Mouse (Mus musculus) T-cell, adult 2 months (primary cell): ENCODE results near the gene Ano8.

ENCODE experiments used
- DNase-seq: peaks from one replicate; pipeline ENCODE4 v3.0.0; 2022; ENCODE audit warnings: low spot score

Ano8 gene

DNA sequence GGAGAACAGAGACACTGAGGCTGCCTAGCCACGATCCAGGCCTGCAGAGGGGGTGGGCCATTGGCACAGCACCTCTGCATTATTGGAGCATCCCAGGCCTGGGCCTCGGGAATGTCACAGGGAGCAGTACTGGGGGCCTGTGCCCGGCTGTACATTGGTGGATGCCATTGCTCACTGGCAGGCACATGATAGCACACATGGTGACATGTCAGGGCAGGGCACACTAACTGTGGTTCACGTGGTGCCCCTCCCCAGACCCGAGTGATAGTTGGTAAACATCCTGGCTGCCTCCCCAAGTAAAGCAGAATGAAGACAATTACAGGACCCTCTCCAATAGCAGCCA is 14.9 kb downstream of the Ano8 start:
- no peak for DNase-seq

DNA sequence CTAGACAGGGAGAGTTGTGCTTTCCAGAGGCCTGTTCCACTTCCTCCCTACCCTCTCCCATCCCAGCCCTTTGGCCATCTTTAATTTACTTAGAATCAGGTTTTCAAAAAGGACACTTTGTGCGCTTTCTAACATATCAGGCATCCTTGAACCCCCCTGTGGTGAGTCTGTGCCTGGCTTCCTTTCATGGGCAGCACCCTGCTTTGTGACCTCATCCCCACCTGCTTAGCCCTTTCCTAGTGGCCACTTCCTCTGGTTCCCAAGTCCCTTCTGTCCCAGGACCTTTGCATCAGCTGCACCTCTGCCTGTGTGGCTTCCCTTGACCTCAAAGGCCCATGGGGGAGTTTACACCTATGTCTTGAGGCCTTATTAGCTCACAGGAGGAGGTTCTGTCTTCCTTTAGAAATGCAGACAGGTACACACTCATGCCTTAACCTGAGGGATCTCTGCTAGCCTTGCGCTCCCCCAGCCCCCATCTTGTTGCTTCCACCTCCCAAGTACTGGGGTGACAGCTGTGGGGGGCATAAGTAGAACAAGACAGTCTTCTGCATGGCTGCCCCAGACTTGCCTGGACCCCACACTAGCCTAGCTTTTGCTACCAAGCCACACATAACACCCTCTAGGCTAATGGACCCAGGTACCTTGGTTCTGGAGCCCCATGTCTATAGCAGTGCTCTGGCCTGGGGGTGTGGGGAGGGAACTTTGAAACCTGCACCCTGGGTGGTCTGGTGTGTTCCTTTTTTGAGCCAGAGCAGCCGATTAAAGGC is 15.4 kb downstream of the Ano8 start:
- no peak for DNase-seq

DNA sequence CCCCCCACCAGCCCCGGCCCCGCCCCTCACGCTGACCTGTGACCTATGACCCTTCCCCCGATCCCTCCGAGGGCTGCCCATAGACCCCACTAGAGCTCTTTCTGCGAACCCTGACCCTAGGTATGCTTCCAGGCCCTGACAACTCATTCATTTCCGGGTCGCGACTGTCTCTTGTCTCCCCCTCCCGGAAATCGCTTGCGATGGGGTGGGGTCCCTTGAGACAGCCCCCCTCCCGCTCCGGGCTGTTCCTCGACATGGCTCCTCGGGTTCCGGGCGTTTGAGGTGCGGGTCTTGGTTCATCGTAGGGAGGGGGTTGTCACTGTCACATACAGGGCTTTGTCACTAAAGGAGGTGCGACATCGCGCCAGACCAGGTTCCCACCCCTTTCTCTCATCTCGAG is 16.4 kb downstream of the Ano8 start:
- DNase-seq: peak; percentile 48

DNA sequence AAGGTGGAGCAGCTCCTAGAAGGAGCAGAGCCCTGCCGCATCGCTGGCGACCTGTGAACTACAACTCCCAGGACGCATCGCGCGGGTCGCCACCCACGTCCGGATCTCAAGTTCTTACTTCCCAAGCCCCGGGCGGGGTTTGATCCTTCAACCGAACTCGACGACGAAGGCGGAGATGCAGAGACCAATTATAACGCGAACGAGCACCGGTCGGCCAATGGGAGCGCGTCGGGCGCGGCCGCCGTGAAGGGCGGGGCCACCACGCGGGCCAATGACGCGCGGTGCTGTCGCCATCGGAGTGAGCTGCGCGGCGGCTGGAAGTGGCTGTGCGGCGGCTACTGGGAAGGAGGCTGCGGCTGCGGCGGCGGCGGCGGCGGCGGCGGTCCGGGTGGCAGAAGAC is 16.8 kb downstream of the Ano8 start, which contains the start of gene Dda1:
Gene Dda1 (plus strand): TSS at position 284 of the 400 bp plus-strand sequence.
- DNase-seq: peak; percentile 98

DNA sequence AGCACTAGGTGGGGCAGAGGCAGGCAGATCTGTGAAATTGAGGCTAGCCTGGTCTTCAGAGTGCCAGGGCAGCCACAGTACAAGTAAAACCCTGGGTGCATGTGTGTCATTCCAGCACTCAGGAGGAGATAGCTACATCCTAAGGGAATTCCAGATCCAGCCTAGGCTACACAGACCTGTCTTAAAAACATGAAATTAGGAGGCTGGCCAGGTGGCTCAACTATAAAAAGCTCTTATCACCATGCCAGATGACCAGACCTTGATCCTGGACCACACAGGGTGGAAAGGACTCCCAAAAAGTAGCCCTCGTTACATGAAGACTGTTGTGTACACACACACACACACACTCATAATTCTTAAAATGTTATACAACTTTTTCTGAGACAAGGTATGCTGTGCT is 17.8 kb downstream of the Ano8 start:
- DNase-seq: no peak

DNA sequence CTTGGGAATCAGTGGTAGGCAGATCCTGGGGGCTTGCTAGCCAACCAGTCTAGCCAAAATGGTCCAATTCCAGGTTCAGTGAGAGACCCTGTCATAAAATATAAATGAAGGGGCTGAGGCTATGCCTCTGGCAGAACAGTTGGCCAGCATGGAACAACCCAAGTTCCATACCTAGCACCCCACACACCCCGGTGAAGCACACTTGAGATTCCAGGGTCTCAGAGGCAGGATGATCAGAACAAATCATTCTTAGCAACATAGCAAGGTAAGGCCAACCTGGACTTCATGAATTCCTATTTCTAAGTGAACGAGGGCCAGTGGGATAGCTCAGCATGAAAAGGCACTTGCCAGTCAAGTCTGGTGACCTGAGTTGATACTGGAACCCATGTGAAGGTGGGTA is 18.6 kb downstream of the Ano8 start:
- no peak for DNase-seq

DNA sequence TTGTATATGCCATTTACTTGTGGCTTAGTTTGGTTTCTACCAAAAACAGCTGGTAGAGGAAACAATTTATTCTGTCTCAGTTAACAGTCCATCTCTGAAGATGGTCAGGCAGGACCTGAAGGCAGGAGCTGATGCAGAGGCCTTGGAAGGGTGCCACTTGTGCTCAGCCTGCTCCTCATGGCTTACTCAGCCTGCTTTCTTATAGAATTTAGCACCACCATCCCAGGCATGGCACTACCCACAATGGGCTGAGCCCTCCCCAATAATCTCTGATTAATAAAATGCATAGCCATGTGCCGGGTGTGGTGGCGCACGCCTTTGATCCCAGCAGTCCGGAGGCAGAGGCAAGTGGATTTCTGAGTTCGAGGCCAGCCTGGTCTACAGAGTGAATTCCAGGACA is 19.6 kb downstream of the Ano8 start:
- DNase-seq: no peak

DNA sequence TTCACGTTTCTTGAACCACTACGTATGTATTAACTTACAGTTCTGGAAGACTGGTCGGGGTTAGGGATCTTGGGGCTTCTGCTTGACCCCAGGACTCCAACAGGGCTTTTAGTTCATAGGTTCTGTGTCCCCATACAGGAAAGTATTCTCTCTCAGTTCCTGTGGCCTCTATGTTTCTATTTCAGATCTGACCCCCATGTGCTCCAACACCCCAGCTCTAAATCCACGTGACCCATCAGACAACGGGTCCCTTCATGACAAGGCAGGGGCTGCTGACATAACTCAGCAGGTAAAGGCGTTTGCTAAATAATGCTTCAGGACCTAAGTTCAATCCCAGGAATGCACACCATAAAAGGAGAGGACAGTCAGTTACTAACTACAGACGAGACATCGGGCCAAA is 20.0 kb downstream of the Ano8 start:
- DNase-seq: no peak

DNA sequence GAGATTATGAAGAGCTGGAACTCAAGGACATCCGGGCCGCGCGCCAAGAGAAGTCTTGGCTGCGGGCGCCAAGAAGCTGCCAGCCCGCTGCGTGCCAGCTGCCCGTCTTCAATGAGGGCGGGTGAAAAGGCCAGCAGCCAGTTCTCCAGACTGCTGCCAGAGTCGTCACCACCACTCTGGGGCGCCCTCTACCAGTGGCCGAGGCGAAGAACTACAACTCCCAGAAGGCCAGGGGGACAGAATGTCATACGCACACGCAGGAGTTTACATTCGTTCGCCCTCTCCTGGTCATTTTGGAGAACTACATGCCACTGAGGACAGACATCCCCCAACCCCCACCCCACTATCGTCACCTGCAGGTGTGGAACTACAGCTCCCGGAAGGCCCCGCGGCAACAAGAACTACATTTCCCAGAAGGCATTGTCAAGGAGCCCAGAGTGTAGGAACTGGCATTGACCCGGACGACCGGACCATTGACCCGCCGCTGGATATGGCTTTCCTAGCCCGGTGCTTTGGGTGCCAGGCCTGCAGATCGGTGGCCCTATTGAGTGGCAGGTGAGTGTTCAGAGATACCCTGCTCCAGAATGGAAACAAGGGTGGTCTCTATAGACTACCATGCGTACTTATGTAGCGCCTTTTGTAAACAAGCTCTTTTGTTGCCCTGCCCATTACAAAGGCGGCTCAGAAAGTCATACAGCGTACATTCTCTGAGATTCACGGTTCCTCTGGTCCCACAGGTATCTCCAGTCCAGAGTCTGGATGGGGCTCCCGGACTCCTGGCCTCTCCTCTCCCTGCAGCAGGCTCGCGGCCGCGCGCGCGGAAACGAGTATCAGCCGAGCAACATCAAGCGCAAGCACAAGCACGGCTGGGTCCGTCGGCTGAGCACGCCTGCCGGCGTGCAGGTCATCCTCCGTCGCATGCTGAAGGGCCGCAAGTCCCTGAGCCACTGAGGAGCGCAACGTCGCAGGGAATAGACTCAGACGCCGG is 21.0 kb downstream of the Ano8 start, which contains the start of gene Mrpl34:
Gene Mrpl34 (plus strand): TSS at position 447 of the 988 bp plus-strand sequence.
- peak; percentile 99 for DNase-seq

DNA sequence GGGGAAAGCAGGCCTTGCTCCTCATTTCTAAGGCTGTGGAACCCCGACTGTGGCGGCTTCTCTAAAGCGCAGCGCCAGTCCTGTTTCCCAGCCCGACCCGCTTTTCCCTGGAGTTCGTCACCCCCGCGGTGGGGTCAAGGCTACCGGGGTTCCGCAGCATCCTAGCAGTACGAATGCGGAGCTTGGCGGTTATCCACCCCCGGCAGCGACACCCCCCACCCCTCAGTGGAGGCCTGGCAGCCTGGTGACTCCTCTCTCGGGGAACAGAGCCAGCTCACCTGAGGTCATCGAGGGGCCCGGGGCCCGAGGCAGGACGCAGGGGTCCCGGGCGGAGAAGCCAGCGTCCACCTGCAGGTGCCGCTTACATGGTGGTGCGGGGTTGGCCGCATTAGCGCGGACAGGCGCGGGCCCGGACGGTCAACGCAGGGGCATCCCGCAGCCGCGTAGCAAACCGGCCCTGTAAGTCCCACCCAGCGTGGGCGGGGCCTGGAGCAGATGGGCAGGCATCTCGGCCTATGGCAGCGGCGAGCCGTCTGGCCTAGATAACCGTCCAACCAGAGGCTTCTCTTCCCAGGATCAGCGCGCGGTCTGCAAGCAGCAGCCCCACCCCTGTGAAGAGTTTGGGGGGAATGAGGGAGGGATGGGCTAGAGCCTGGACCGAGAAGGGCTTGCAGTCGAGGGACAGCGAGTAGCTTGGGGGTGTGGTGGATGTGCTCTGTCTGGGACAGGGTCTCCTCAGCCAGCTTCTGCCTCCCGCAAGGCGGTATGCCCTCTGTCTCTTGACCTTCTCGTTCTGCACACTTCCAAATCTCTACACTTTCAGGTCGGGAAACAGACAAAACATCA is 22.4 kb downstream of the Ano8 start, which contains the start of gene Abhd8:
Gene Abhd8 (minus strand): TSS at position 468 of the 846 bp plus-strand sequence.
- peak; percentile 88 for DNase-seq

DNA sequence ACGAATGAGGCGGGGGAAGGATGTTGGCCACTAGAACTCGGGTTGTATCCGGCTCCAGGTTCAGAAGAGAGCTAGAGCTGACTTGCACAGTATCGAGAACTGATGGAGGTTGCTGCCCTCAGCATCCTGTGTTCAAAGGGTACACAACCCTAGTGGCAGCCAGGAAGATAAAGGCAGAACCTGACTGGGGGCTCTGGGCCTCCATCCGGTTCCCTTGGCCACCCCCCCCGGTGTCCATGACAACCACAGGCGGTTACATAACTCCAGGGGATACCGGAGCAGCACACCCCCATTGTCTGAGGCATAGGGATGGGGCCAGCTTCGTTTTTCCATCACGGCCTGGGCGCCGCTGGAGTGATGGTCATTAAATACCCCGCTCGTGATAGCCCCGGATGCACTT is 23.0 kb downstream of the Ano8 start:
- peak; percentile 96 for DNase-seq

DNA sequence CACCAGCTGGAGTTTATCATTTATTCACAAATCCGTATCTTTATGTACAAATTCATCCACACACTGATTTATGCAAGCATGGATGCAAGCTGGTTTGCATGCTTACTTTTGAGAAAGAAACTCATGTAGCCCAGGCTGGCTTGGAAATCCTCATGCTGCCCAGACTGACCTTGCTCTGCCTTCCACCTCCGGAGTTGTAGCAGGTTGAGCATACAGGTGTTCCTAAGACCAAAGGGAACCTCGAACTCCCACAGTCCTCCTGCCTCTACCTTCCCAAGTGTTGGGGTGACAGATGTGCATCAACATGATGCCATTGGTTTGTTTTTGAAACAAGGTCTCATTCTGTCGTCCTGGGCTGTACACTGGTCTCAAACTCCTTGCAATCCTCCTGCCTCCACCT is 23.6 kb downstream of the Ano8 start:
- DNase-seq: no peak

DNA sequence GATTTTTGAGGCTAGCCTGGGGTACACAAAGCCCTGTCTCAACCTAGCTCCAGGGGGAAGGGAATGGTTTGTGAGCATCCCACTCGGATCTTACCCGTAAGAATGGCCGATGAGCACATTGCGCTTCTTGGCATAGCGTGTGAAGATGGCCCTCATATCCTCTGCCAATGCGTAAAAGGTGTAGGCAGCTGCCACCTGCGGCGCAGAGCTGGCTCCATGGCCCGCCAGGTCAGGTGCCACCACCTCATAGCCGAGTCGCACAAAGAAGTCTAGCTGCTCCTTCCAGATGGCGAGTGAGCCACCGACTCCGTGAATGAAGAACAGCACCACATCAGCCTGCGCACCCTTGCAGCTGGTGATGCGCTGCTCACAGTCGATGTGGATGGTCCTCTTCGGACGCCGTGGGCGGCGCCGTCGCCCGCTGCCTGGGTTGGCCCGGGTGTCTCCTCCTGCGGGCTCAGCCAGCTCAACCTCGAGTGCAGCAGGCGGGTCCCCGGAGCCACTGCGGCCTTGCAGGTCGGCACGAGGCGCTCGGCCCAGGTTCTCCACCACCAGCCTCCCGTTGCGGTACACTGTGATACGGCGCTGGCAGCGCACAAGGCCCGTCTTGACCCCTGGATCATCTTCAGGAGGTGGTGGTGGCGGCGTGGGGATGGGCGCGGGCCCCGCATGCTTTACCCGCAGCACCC is 24.5 kb downstream of the Ano8 start:
- DNase-seq: no peak

DNA sequence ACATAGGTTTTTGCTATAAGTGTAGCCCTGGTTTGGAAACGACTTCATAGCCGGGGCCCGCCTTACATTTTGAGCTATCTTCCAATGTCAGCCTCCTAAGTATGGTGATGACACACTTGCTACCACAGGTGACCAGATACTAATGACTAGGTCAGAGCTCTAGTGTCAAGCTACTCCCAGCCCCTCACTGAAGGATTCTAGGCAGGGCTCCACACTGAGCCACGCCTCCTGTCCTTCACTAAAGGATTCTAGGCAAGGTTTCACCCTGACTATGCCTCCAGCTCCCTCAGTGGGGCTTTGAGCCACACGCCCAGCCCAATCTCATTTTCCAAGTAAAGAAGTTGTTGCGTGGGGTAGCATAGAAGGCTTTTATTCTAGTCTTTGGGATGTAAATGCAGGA is 25.0 kb downstream of the Ano8 start:
- DNase-seq: no peak

DNA sequence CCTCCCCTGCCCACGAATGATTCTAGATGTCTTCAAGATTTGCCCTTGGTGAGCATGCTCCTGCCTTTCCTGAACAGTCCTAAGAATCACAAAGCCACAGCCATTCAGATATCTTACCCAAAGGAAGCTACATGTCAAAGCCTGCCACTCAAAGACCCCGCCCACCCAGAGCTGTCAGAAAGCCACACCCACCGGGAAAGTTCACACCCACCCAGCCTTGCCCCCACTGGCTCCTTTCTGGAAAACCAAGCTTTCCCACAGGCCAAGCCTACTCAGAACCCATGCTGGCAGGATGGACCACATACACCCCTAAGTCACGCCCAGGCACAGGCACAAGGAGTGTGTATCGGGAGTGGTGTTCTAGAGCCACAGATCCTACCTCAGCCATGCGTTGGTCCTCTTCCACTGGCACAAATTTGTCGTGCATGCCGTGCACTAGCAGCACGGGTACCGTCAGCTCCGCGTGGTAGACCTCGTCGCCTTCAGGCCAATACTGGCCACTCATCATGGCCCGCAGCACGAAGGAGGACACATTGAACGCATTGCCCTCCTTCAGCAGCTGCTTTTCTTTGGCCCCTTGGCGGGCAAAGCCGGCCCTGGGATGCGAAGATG is 28.0 kb downstream of the Ano8 start:
- no peak for DNase-seq

DNA sequence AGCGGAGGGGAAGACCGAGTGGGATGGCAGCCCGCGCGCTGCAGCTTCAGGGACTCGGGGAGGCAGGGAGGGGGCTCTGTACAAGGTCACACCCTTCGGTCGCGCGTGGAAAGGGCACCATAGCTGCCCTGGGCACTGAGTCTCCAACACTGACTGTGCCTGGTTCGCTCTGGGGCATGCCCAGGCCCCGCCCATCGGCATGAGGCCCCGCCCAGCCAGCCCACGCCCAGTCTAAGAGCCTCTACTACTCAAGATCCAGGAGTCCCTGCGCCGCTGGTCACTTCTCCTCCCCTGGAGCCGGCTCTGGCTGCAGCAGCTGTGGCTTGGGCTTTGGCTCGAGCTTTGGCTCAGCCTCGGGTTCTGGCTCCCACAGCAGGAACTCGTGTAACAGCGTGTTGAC is 28.9 kb downstream of the Ano8 start:
- DNase-seq: no peak

DNA sequence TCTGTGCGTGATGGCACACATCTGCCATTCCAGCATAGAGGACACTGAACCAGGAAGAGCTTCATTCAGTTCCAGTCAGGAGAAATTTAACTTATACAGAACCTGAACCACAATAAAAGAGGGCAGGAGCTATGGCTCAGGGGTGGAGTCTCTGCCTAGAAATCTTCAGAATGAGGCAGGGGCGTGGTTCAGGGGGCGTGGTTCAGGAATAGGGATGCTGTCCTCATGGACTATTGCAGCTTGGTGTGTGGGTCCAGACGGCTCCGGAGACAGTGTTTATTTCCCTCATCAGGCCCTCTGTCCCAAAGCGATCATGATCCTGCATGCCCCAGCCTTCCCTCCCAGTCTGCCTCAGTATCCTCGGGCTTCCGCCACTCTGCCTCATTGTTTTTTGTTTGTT is 31.1 kb downstream of the Ano8 start:
- no peak for DNase-seq

DNA sequence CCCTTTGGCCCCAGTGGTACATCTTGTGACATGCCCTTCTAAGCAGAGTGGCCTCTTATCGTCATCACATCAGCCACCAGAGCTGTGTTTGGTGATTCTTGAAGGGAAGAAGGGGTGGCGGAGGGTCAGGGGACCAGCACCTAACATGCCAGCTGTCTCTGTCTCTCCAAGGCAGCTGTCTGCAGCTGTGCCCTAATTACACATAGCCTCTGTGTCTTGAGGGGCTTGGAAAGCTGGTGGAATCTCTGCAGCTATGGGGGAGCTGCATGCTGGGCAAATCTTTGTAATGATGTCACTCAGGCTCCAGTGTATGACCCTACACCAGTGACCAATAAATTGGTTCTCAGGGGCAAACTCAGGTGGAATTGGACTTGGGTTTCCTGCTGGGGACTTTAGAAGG is 33.1 kb downstream of the Ano8 start:
- no peak for DNase-seq

DNA sequence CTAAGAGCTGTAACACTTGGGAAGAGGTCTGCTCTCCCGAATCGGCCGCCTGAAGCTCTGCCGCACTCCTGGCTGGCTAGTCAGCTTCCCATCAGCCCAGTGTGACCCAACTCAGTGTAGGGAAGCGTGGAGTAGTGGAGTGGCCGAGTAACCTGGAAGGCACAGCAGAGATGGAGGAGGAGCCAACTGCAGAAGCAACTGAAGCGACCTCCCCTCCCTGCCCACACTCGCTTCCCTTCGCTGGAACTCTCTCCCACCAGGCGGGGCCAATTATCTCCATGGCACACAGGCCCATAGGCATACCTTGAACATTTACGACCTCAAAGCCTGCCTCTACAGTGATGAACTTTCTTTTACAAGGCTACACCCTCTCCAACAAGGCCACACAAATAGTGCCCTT is 34.0 kb downstream of the Ano8 start:
- DNase-seq: no peak

DNA sequence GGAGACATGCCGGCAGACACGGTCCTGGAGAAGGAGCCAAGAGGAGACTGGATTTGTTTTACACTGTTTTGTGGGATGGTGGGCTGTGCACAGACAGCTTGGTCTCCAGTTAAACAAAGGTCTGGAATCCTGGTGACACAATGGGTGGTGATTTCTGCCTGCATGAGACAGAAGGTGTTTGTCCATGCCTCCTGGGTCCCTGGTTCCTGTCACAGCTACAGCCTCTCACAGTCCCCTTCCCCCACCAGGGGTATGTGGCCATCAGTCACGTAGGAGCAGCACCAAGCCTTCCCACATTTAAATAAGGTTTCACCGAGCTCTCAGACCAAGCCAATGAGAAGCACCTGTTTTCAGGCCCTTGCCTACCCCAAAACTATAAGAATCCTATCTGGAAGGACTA is 34.4 kb downstream of the Ano8 start:
- DNase-seq: no peak

DNA sequence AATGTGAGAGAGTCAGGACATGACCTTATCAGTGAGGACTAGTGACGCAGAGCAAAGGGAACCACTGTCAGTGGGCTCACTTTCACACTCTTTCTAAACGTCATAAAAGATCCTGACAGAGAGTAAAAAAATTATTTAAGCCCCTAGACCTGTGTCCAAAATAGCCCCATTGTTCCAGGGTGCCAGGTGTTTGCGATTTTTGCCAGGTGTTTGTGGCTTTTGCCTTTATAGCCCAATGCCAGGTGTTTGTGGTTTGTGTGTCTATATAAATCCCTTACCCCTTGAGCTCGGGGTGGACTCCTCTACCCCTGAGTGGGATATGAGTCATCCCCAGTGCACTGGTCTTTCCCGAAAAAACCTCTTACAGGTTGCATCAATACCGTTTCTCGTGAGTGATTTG is 40.7 kb downstream of the Ano8 start:
- DNase-seq: no peak
